Mouse (Mus musculus) limb, embryonic 12.5 days (tissue): Measurements from ENCODE around the gene Il17re. TPM values are rescaled to one million over a fixed set of nuclear protein-coding genes. Genes with fewer than 3 reads are reported as not detected.

ENCODE experiments used
- ATAC-seq: fragments of 200-750 bp; cut with Nextera tagmentation; 2 replicates; pipeline ENCODE4 v1.8.0; 2017; ENCODE audit warnings: low read depth, moderate TSS enrichment; ENCODE audit not compliant: insufficient number of reproducible peaks, insufficient read depth, low FRiP score, low TSS enrichment
- H3K27ac ChIP-seq: fragments of 300-500 bp; sonication (generic); 2 replicates; pipeline ENCODE4 v1.5.1; 2016; ENCODE audit warnings: mild to moderate bottlenecking, moderate library complexity
- H3K27me3 ChIP-seq: fragments of 300-500 bp; sonication (generic); 2 replicates; pipeline ENCODE4 v1.6.1; 2016; ENCODE audit warnings: mild to moderate bottlenecking, moderate library complexity
- H3K36me3 ChIP-seq: fragments of 300-500 bp; sonication (generic); 2 replicates; pipeline ENCODE4 v1.6.1; 2016; ENCODE audit warnings: mild to moderate bottlenecking, moderate library complexity
- H3K4me1 ChIP-seq: fragments of 300-500 bp; sonication (generic); replicated peaks from 2 replicates; pipeline ENCODE4 v1.6.1; 2016
- H3K4me2 ChIP-seq: fragments of 300-500 bp; sonication (generic); 2 replicates; pipeline ENCODE4 v1.6.1; 2016; ENCODE audit warnings: mild to moderate bottlenecking, moderate library complexity
- H3K4me3 ChIP-seq: fragments of 300-500 bp; sonication (generic); replicated peaks from 2 replicates; pipeline ENCODE4 v1.5.1; 2016; ENCODE audit warnings: mild to moderate bottlenecking
- H3K9ac ChIP-seq: fragments of 300-500 bp; sonication (generic); replicated peaks from 2 replicates; pipeline ENCODE4 v1.6.1; 2016; ENCODE audit warnings: mild to moderate bottlenecking, moderate library complexity
- H3K9me3 ChIP-seq: fragments of 300-500 bp; sonication (generic); 2 replicates; pipeline ENCODE4 v1.6.1; 2016; ENCODE audit warnings: mild to moderate bottlenecking, moderate library complexity
- WGBS: fragments of 180-500 bp; shearing (Covaris S2); methylation state at CpG from one replicate; pipeline ENCODE4 v1.1.7; 2016; 5-methylcytosine and 5-hydroxymethylcytosine counted together
- microRNA-seq: library from miRNA; unstranded; fragments of <30 nt; microRNA quantifications from one replicate; pipeline ENCODE4, GENCODE M21; 2017
- polyA plus RNA-seq: library from polyadenylated mRNA; unstranded; fragments of >200 nt; fragmentation: Nextera tagmentation; extraction: Ambion mirVana; gene quantifications from 2 replicates; pipeline ENCODE4 v1.2.1, GENCODE M21; 2016

The Il17re gene
- polyA plus RNA-seq, 1 experiment from 2014 or later = 3.4 TPM

DNA sequence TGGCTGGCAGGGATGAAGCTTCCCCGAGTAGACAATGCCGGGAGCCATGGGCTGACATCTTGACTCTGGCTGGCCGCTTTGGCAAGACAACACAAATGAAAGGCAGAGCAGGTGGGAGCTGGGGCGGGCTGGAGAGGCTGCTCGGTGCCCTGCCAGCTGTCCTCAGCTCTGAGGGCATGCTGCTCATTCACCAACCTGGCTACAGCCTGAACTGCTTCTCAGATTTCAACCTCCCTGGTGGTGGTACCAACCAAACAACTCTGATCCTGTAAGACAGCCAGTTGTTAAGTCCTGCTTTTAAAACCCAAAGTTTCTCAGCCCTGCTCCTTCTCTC is 50.6 kb downstream of the Il17re start:
- H3K9ac ChIP-seq = no peak overlapping the region
- no peak overlapping the region for H3K4me2 ChIP-seq
- H3K27me3 ChIP-seq = 0 out of 2 replicates have a peak, but pooled peaks cover 5% of the 10 kb centered on the region
- H3K9me3 ChIP-seq = no peaks in the 10 kb centered on the region
- no peak overlapping the region for H3K27ac ChIP-seq
- H3K4me1 ChIP-seq = 0 out of 2 replicates have a peak, but pooled peaks cover 3% of the 10 kb centered on the region
- WGBS = 49% methylated on average over 5 of the region's 5 CpGs
- H3K4me3 ChIP-seq = no peak overlapping the region
- peaks cover 8% of the 10 kb centered on the region for H3K36me3 ChIP-seq
- ATAC-seq = no peak

- no peak for ATAC-seq
- H3K9ac ChIP-seq = no peak overlapping the region
- WGBS = 92% methylated on average over 6 of the region's 6 CpGs
- no peak overlapping the region for H3K27ac ChIP-seq
- no peak overlapping the region for H3K4me2 ChIP-seq
- no peaks in the 10 kb centered on the region for H3K9me3 ChIP-seq
- no peaks in the 10 kb centered on the region for H3K27me3 ChIP-seq
- H3K36me3 ChIP-seq = peaks cover 59% of the 10 kb centered on the region
- 0 out of 2 replicates have a peak, but pooled peaks cover under 1% of the 10 kb centered on the region for H3K4me1 ChIP-seq
- no peak overlapping the region for H3K4me3 ChIP-seq
Observed at GRCm38 (mm10) chr6:113513944-113514343, 55.7 kb downstream of the Il17re start.

DNA sequence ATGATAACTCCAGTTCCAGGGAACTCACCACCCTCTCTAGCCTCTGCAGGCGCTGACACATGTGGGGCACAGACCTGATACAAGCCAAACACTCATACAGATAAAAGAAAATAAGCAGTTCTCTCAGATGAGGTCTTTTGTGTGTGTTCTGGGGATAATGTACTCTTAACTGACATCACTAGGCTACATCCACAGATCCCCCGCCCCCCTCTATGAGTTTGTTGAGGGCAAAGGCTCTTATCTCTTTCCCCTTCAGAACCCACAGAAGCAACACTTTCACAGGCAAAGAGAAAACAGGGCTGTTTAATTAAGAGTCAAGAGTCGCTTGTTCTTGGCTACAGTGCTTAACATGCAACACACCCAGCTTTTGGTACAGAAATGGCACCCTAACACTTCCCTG is 56.3 kb downstream of the Il17re start:
- Histone ChIP-seq H3K4me1 (no peaks in the 10 kb centered on the region), H3K27ac (no peak overlapping the region), H3K27me3 (no peaks in the 10 kb centered on the region), H3K9me3 (no peaks in the 10 kb centered on the region), H3K4me3 (no peak overlapping the region), H3K4me2 (no peak overlapping the region), H3K9ac (no peak overlapping the region), H3K36me3 (peaks cover 65% of the 10 kb centered on the region)
- ATAC-seq = no peak
- WGBS = 96% methylated on average over 3 of the region's 3 CpGs

GRCm38 (mm10) chr6:113517434-113518080 is 59.3 kb downstream of the Il17re start:
- Histone ChIP-seq H3K4me2 (no peak overlapping the region), H3K27ac (no peak overlapping the region), H3K4me3 (no peak overlapping the region), H3K9ac (no peak overlapping the region), H3K4me1 (no peaks in the 10 kb centered on the region), H3K9me3 (no peaks in the 10 kb centered on the region), H3K36me3 (peaks cover 95% of the 10 kb centered on the region), H3K27me3 (no peaks in the 10 kb centered on the region)
- WGBS = 95% methylated on average over 8 of the region's 8 CpGs
- ATAC-seq = no peak

Small RNA genes lying within 50 kb of the gene (microRNA-seq; reads per million reads assigned to microRNA genes)
- not detected for gene Gm24387

Other genes with a start within 250 kb of the Il17re start
- gene Mtmr14, start 220.6 kb upstream of the Il17re start, polyA plus RNA-seq = 41.4 and 42.2 TPM in 2 replicates
- gene Cpne9, start 176.2 kb upstream of the Il17re start, polyA plus RNA-seq = 0.29 and 0.31 TPM in 2 replicates
- gene Brpf1, start 151.3 kb upstream of the Il17re start, polyA plus RNA-seq = 28.3 and 28.7 TPM in 2 replicates
- 16.5 and 17.7 TPM in 2 replicates for gene Ogg1, start 131.5 kb upstream of the Il17re start, polyA plus RNA-seq
- 79.2 and 82.3 TPM in 2 replicates for gene Camk1, start 114.5 kb upstream of the Il17re start, polyA plus RNA-seq
- 45.4 and 48.9 TPM in 2 replicates for gene Tada3, start 80.6 kb upstream of the Il17re start, polyA plus RNA-seq
- gene Arpc4, start 80.4 kb upstream of the Il17re start, polyA plus RNA-seq = 336 and 348 TPM in 2 replicates
- gene Ttll3, start 69.2 kb upstream of the Il17re start, polyA plus RNA-seq = 6.6 and 8.2 TPM in 2 replicates
- 28.0 and 30.9 TPM in 2 replicates for gene Rpusd3, start 39.1 kb upstream of the Il17re start, polyA plus RNA-seq
- gene Cidec, start 22.7 kb upstream of the Il17re start, polyA plus RNA-seq = not detected in 2 replicates
- 75.2 and 77.0 TPM in 2 replicates for gene Jagn1, start 15.9 kb upstream of the Il17re start, polyA plus RNA-seq
- 4.2 and 5.1 TPM in 2 replicates for gene Il17rc, start 12.9 kb downstream of the Il17re start, polyA plus RNA-seq
- gene Creld1, start 24.8 kb downstream of the Il17re start, polyA plus RNA-seq = 14.1 and 14.9 TPM in 2 replicates
- 0.98 and 1.0 TPM in 2 replicates for gene Prrt3, start 43.4 kb downstream of the Il17re start, polyA plus RNA-seq
- gene Emc3, start 73.2 kb downstream of the Il17re start, polyA plus RNA-seq = 76.4 TPM in 2 replicates
- 14.8 and 16.1 TPM in 2 replicates for gene Fancd2, start 73.2 kb downstream of the Il17re start, polyA plus RNA-seq
- gene Fancd2os, start 142.2 kb downstream of the Il17re start, polyA plus RNA-seq = not detected in 2 replicates
- 206 and 211 TPM in 2 replicates for gene Brk1, start 146.3 kb downstream of the Il17re start, polyA plus RNA-seq
- 53.3 and 55.9 TPM in 2 replicates for gene Vhl, start 165.5 kb downstream of the Il17re start, polyA plus RNA-seq
- 4.1 and 5.4 TPM in 2 replicates for gene Irak2, start 180.0 kb downstream of the Il17re start, polyA plus RNA-seq
- 0.83 and 1.1 TPM in 2 replicates for gene Tatdn2, start 238.6 kb downstream of the Il17re start, polyA plus RNA-seq